Mouse (Mus musculus) stomach, embryonic 16.5 days (tissue): ENCODE data around the gene Lgals9. TPM values are rescaled to one million over a fixed set of nuclear protein-coding genes. Genes with fewer than 3 reads are reported as not detected.

Experiments
- ATAC-seq: fragments of 200-750 bp; cut with Nextera tagmentation; 2 replicates; pipeline ENCODE4 v1.8.0; 2017; ENCODE audit warnings: moderate number of reproducible peaks, moderate TSS enrichment; ENCODE audit not compliant: insufficient read depth, low FRiP score
- H3K27ac ChIP-seq: fragments of 300-500 bp; sonication (generic); 2 replicates; pipeline ENCODE4 v1.5.1; 2014; ENCODE audit warnings: low read length
- H3K27me3 ChIP-seq: fragments of 300-500 bp; sonication (generic); 2 replicates; pipeline ENCODE4 v1.6.1; 2014; ENCODE audit warnings: low read length, control low read depth, mixed read lengths; ENCODE audit not compliant: control insufficient read depth, insufficient read depth
- H3K36me3 ChIP-seq: fragments of 300-500 bp; sonication (generic); 2 replicates; pipeline ENCODE4 v1.6.1; 2014; ENCODE audit warnings: low read length; ENCODE audit not compliant: control insufficient read depth, insufficient read depth
- H3K4me1 ChIP-seq: fragments of 300-500 bp; sonication (generic); 2 replicates; pipeline ENCODE4 v1.6.1; 2014; ENCODE audit warnings: low read length, control low read depth, mixed read lengths; ENCODE audit not compliant: control insufficient read depth, insufficient read depth
- H3K4me2 ChIP-seq: fragments of 300-500 bp; sonication (generic); 2 replicates; pipeline ENCODE4 v1.6.1; 2014; ENCODE audit warnings: low read depth, low read length, mixed read lengths
- H3K4me3 ChIP-seq: fragments of 300-500 bp; sonication (generic); replicated peaks from 2 replicates; pipeline ENCODE4 v1.5.1; 2014; ENCODE audit warnings: mild to moderate bottlenecking, low read length
- H3K9ac ChIP-seq: fragments of 300-500 bp; sonication (generic); 2 replicates; pipeline ENCODE4 v1.6.1; 2014; ENCODE audit warnings: low read length
- H3K9me3 ChIP-seq: fragments of 300-500 bp; sonication (generic); replicated peaks from 2 replicates; pipeline ENCODE4 v1.6.1; 2016; ENCODE audit warnings: low read length, control low read depth; ENCODE audit not compliant: control insufficient read depth
- WGBS: fragments of 180-500 bp; shearing (Covaris S2); extraction: QIAGEN DNeasy Blood & Tissue Kit; methylation state at CpG from one replicate; pipeline ENCODE4 v1.1.7; 2014; 5-methylcytosine and 5-hydroxymethylcytosine counted together
- polyA plus RNA-seq: library from polyadenylated mRNA; unstranded; fragments of >200 nt; fragmentation: Nextera tagmentation; extraction: Ambion mirVana; gene quantifications from 2 replicates; pipeline ENCODE4 v1.2.1, GENCODE M21; 2015

Lgals9 gene
- polyA plus RNA-seq, 1 experiment from 2014 or later: 84.2 TPM

DNA sequence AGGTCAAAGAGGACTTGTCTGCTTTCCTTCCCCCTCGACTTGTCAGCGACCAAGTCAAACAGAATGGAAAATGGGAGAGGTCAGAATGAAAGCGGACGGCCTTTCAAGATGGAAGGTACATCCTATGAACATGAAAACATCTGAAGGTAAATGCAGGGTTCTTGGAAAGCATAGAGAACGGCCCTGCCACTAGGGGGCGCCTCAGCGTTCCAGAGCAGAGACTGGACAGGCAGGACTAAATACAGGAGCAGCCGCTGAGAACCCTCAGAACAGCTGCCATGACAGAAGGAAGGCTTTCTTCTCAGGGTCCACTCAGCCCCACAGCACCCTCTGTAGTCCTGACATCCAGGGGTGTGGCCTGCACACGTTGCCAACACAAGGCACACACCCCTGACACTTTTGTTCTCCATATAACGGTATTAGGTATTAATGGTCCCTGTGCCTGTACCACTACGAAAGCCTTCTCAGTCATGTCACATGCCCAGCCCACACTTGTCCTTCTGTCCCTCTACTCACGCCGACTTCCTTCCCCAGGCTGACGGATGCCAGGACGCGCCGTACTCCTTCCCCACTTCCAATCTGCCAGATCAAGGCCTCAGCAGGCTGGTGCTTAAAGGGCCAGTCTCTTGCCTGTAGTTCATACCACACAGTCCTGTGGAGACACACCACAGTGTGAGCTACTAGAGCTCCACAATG is 35.2 kb upstream of the Lgals9 start:
- Histone ChIP-seq H3K4me2 (no peak overlapping the region), H3K27ac (no peak overlapping the region), H3K36me3 (0 out of 2 replicates have a peak, but pooled peaks cover 7% of the 10 kb centered on the region), H3K4me1 (peaks cover 17% of the 10 kb centered on the region), H3K9me3 (no peaks in the 10 kb centered on the region), H3K4me3 (no peak overlapping the region), H3K27me3 (no peaks in the 10 kb centered on the region), H3K9ac (no peak overlapping the region)
- 74% methylated on average over 17 of the region's 17 CpGs for WGBS
- no peak for ATAC-seq

- Histone ChIP-seq H3K4me1 (peaks cover 24% of the 10 kb centered on the region), H3K36me3 (0 out of 2 replicates have a peak, but pooled peaks cover 7% of the 10 kb centered on the region), H3K27me3 (no peaks in the 10 kb centered on the region), H3K9ac (no peak overlapping the region), H3K9me3 (no peaks in the 10 kb centered on the region), H3K4me3 (no peak overlapping the region), H3K27ac (no peak overlapping the region), H3K4me2 (no peak overlapping the region)
- ATAC-seq: no peak
- WGBS: 53% methylated on average over 11 of the region's 11 CpGs
Measured at GRCm38 (mm10) chr11:79018954-79019704, 34.4 kb upstream of the Lgals9 start.

- no peak for ATAC-seq
Measured at GRCm38 (mm10) chr11:79017161-79017606, 32.4 kb upstream of the Lgals9 start.

DNA sequence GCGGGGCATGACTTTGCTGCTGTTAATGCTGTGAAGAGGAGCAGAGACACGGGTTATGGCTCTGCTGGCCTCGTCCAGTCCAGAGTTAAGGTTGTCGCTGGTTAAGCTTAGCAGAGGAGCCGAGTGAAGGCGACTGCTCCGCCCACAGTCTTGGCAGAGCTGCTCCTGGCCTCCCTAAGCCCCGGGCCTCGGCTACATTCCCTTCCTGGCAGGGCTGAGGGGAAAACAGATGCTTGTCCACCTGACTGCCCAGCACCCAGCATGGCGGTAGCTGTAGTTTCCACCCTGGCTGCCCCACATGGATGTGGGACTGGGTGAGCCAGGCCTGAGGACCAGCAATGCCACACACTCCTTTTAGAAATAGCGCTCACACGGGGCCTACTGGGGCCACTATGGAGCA is 31.5 kb upstream of the Lgals9 start:
- Histone ChIP-seq H3K27me3 (no peaks in the 10 kb centered on the region), H3K9me3 (no peaks in the 10 kb centered on the region), H3K4me1 (peaks cover 14% of the 10 kb centered on the region; the same call in 1 of the 2 replicates), H3K27ac (no peak overlapping the region), H3K9ac (0 out of 2 replicates have a peak overlapping the region, but pooled peaks have one; percentile 20), H3K4me3 (no peak overlapping the region), H3K36me3 (0 out of 2 replicates have a peak, but pooled peaks cover 5% of the 10 kb centered on the region), H3K4me2 (no peak overlapping the region)
- ATAC-seq: no peak
- 52% methylated on average over 12 of the region's 12 CpGs for WGBS

More at GRCm38 (mm10) chr11:79017161-79017606, 32.4 kb upstream of the Lgals9 start:
- Histone ChIP-seq H3K4me1 (peaks cover 14% of the 10 kb centered on the region; the same call in 1 of the 2 replicates), H3K9me3 (no peaks in the 10 kb centered on the region), H3K36me3 (0 out of 2 replicates have a peak, but pooled peaks cover 7% of the 10 kb centered on the region), H3K9ac (no peak overlapping the region), H3K27ac (no peak overlapping the region), H3K4me2 (no peak overlapping the region), H3K27me3 (no peaks in the 10 kb centered on the region), H3K4me3 (no peak overlapping the region)
- 66% methylated on average over 7 of the region's 7 CpGs for WGBS

GRCm38 (mm10) chr11:79015660-79016215 is 31.0 kb upstream of the Lgals9 start:
- Histone ChIP-seq H3K4me3 (no peak overlapping the region), H3K9me3 (no peaks in the 10 kb centered on the region), H3K27ac (no peak overlapping the region), H3K4me2 (no peak overlapping the region), H3K36me3 (0 out of 2 replicates have a peak, but pooled peaks cover 2% of the 10 kb centered on the region), H3K27me3 (no peaks in the 10 kb centered on the region), H3K4me1 (peaks cover 14% of the 10 kb centered on the region; the same call in 1 of the 2 replicates), H3K9ac (no peak overlapping the region)
- no peak for ATAC-seq
- 83% methylated on average over 24 of the region's 24 CpGs for WGBS

DNA sequence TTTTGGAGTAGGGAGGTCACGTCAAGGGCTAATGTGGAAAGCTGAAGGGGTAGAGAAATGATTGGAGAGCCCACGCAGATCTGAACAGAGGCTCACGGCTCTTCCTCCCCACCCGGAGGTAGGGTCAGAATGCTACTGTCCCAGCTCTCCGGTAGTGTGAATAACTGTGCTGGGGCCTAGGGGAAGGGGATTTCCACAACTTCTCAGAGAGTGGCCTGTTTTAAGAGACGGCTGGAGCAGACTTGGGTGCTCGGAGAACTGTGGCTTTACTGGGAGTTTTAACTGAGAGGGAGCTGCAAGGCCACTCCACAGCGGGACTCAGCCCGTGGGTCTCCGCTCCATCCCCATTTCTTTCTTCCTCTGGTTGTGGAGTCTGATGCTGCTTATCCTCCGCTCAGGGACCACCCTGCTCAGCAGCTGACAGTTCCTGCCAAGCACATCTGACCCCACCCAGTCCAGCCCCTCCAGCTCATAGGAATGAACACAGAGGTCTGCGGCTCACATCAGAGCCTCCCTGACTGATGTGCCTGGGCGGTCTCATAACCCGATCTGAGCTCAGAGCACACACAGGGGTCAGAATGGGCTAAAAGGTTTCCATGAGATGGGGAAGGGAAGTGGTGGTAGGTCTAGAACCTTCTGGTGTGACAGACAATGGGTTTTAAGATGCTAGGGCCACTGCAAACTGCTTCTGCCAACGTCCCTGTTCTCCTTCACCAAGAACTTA is 30.0 kb upstream of the Lgals9 start:
- Histone ChIP-seq H3K27me3 (no peaks in the 10 kb centered on the region), H3K4me3 (no peak overlapping the region), H3K4me2 (no peak overlapping the region), H3K4me1 (peaks cover 14% of the 10 kb centered on the region; the same call in 1 of the 2 replicates), H3K36me3 (0 out of 2 replicates have a peak, but pooled peaks cover 2% of the 10 kb centered on the region), H3K27ac (0 out of 2 replicates have a peak overlapping the region, but pooled peaks have one; percentile 14), H3K9ac (0 out of 2 replicates have a peak overlapping the region, but pooled peaks have one; percentile 21), H3K9me3 (no peaks in the 10 kb centered on the region)
- 54% methylated on average over 15 of the region's 15 CpGs for WGBS
- no peak for ATAC-seq

DNA sequence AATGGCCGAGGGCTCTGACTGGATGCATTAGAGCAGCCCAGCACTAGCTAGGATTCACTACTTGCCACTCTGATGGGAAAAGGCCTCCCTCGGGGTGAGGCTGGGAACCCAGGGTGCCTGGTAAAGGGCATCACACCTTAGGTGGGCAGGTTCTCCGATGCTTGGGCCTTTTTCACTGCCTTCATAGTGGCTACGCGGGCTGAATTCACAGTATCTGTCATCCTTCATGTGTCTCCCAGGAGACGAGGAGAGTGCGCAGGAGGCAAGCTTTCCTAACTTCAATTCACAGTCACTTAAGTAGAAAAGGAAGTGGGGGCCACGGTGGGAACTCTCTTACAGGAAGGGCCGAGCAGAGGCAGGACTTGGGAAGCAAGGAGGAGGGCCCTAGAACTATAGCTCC is 29.1 kb upstream of the Lgals9 start:
- 57% methylated on average over 9 of the region's 9 CpGs for WGBS
- no peak overlapping the region for H3K4me2 ChIP-seq
- no peak overlapping the region for H3K27ac ChIP-seq

GRCm38 (mm10) chr11:79013056-79013455 is 28.3 kb upstream of the Lgals9 start:
- Histone ChIP-seq H3K27ac (no peak overlapping the region), H3K9ac (no peak overlapping the region), H3K4me3 (no peak overlapping the region), H3K4me2 (no peak overlapping the region), H3K27me3 (no peaks in the 10 kb centered on the region), H3K9me3 (no peaks in the 10 kb centered on the region), H3K4me1 (peaks cover 14% of the 10 kb centered on the region; the same call in 1 of the 2 replicates), H3K36me3 (no peaks in the 10 kb centered on the region)
- ATAC-seq: no peak

More for the DNA sequence above, 29.1 kb upstream of the Lgals9 start:
- Histone ChIP-seq H3K27me3 (no peaks in the 10 kb centered on the region), H3K4me3 (no peak overlapping the region), H3K36me3 (no peaks in the 10 kb centered on the region), H3K4me1 (peaks cover 14% of the 10 kb centered on the region; the same call in 1 of the 2 replicates), H3K9ac (no peak overlapping the region), H3K9me3 (no peaks in the 10 kb centered on the region)
- no peak for ATAC-seq
